Mouse (Mus musculus) neural tube, embryonic 15.5 days (tissue): ENCODE results near the gene Rnf151. TPM values are rescaled to one million over a fixed set of nuclear protein-coding genes. Genes with fewer than 3 reads are reported as not detected.

Experiments used
- ATAC-seq: fragments of 200-750 bp; cut with Nextera tagmentation; 2 replicates; pipeline ENCODE4 v1.8.0; 2017; ENCODE audit warnings: mild to moderate bottlenecking, moderate TSS enrichment, moderate library complexity; ENCODE audit not compliant: low FRiP score
- H3K27ac ChIP-seq: fragments of 300-500 bp; sonication (generic); replicated peaks from 2 replicates; pipeline ENCODE4 v1.5.1; 2015; ENCODE audit warnings: mild to moderate bottlenecking, inconsistent platforms
- H3K27me3 ChIP-seq: fragments of 300-500 bp; sonication (generic); replicated peaks from 2 replicates; pipeline ENCODE4 v1.6.1; 2015; ENCODE audit warnings: inconsistent platforms
- H3K36me3 ChIP-seq: fragments of 300-500 bp; sonication (generic); 2 replicates; pipeline ENCODE4 v1.6.1; 2015; ENCODE audit warnings: inconsistent platforms
- H3K4me1 ChIP-seq: fragments of 300-500 bp; sonication (generic); 2 replicates; pipeline ENCODE4 v1.6.1; 2015; ENCODE audit warnings: inconsistent platforms
- H3K4me2 ChIP-seq: fragments of 300-500 bp; sonication (generic); 2 replicates; pipeline ENCODE4 v1.6.1; 2015; ENCODE audit warnings: inconsistent platforms, mild to moderate bottlenecking, moderate library complexity
- H3K4me3 ChIP-seq: fragments of 300-500 bp; sonication (generic); replicated peaks from 2 replicates; pipeline ENCODE4 v1.5.1; 2015; ENCODE audit warnings: mild to moderate bottlenecking, inconsistent platforms
- H3K9ac ChIP-seq: fragments of 300-500 bp; sonication (generic); replicated peaks from 2 replicates; pipeline ENCODE4 v1.6.1; 2015; ENCODE audit warnings: mild to moderate bottlenecking, inconsistent platforms
- H3K9me3 ChIP-seq: fragments of 300-500 bp; sonication (generic); replicated peaks from 2 replicates; pipeline ENCODE4 v1.6.1; 2016; ENCODE audit warnings: inconsistent platforms
- WGBS: fragments of 180-500 bp; shearing (Covaris S2); methylation state at CpG from one replicate; pipeline ENCODE4 v1.1.7; 2015; ENCODE audit warnings: mixed read lengths; 5-methylcytosine and 5-hydroxymethylcytosine counted together
- polyA plus RNA-seq: library from polyadenylated mRNA; unstranded; fragments of >200 nt; fragmentation: Nextera tagmentation; extraction: Ambion mirVana; gene quantifications from 2 replicates; pipeline ENCODE4 v1.2.1, GENCODE M21; 2015

The Rnf151 gene
- 0.15 TPM in 1 of 2 replicates, not detected in the other for polyA plus RNA-seq

- H3K9me3 ChIP-seq, result no peaks in the 10 kb centered on the region
- H3K36me3 ChIP-seq, result peaks cover 23% of the 10 kb centered on the region
- no peak within 1 kb of the TSS for H3K27ac ChIP-seq
- WGBS, result 80% methylated on average over 4 of the region's 4 CpGs
- H3K4me2 ChIP-seq, result peak within 1 kb of the TSS; percentile 60
- no peak for ATAC-seq
- peaks cover 27% of the 10 kb centered on the region for H3K4me1 ChIP-seq
- H3K9ac ChIP-seq, result peak within 1 kb of the TSS; percentile 86
- H3K4me3 ChIP-seq, result peak within 1 kb of the TSS; percentile 82
- H3K27me3 ChIP-seq, result no peaks in the 10 kb centered on the region
Observed at GRCm38 (mm10) chr17:24717943-24718342, at the start of gene Rnf151, which contains the start of gene Rps2. Rnf151 (minus strand) TSS chr17:24718063. Rps2 (plus strand) TSS chr17:24718116.

- no peak overlapping the region for H3K9ac ChIP-seq
- no peaks in the 10 kb centered on the region for H3K9me3 ChIP-seq
- no peak overlapping the region for H3K27ac ChIP-seq
- no peaks in the 10 kb centered on the region for H3K36me3 ChIP-seq
- no peak for ATAC-seq
- 34% methylated on average over 12 of the region's 12 CpGs for WGBS
- H3K4me1 ChIP-seq, result no peaks in the 10 kb centered on the region
- no peak overlapping the region for H3K4me2 ChIP-seq
- peaks cover 3% of the 10 kb centered on the region; the same call in 1 of the 2 replicates for H3K27me3 ChIP-seq
- no peak overlapping the region for H3K4me3 ChIP-seq
Observed at GRCm38 (mm10) chr17:24766266-24766875, 48.5 kb upstream of the Rnf151 start.

GRCm38 (mm10) chr17:24765016-24765905, 47.4 kb upstream of the Rnf151 start:
- Histone ChIP-seq H3K9me3 (0 out of 2 replicates have a peak, but pooled peaks cover 5% of the 10 kb centered on the region), H3K27me3 (peaks cover 3% of the 10 kb centered on the region; the same call in 1 of the 2 replicates), H3K4me3 (no peak overlapping the region), H3K36me3 (no peaks in the 10 kb centered on the region), H3K27ac (no peak overlapping the region), H3K4me1 (no peaks in the 10 kb centered on the region), H3K9ac (no peak overlapping the region), H3K4me2 (no peak overlapping the region)
- ATAC-seq, result no peak
- 66% methylated on average over 21 of the region's 22 CpGs for WGBS

- 45% methylated on average over 5 of the region's 5 CpGs for WGBS
- Histone ChIP-seq H3K4me1 (no peaks in the 10 kb centered on the region), H3K9ac (no peak overlapping the region), H3K36me3 (no peaks in the 10 kb centered on the region), H3K27ac (no peak overlapping the region), H3K4me2 (no peak overlapping the region), H3K9me3 (0 out of 2 replicates have a peak, but pooled peaks cover 5% of the 10 kb centered on the region), H3K4me3 (no peak overlapping the region), H3K27me3 (peaks cover 10% of the 10 kb centered on the region)
- no peak for ATAC-seq
Observed at GRCm38 (mm10) chr17:24761121-24761520, 43.3 kb upstream of the Rnf151 start.

- WGBS, result 87% methylated on average over 1 of the region's 1 CpGs
- ATAC-seq, result no peak
Observed at GRCm38 (mm10) chr17:24757394-24757793, 39.5 kb upstream of the Rnf151 start.

GRCm38 (mm10) chr17:24752415-24753394, 34.8 kb upstream of the Rnf151 start, which contains the start of gene Hs3st6:
Hs3st6 (plus strand) TSS chr17:24752988.
- H3K36me3 ChIP-seq, result no peaks in the 10 kb centered on the region
- no peak for ATAC-seq
- no peaks in the 10 kb centered on the region for H3K9me3 ChIP-seq
- H3K27ac ChIP-seq, result no peak within 1 kb of the TSS
- peak within 1 kb of the TSS; percentile 30; the same call in 1 of the 2 replicates for H3K9ac ChIP-seq
- 1% methylated on average over 48 of the region's 82 CpGs for WGBS
- H3K27me3 ChIP-seq, result peaks cover 78% of the 10 kb centered on the region
- peak within 1 kb of the TSS; percentile 91 for H3K4me2 ChIP-seq
- peaks cover 14% of the 10 kb centered on the region for H3K4me1 ChIP-seq
- H3K4me3 ChIP-seq, result peak within 1 kb of the TSS; percentile 42

More at GRCm38 (mm10) chr17:24757394-24757793, 39.5 kb upstream of the Rnf151 start:
- H3K27ac ChIP-seq, result no peak overlapping the region
- H3K4me3 ChIP-seq, result no peak overlapping the region
- H3K9me3 ChIP-seq, result 0 out of 2 replicates have a peak, but pooled peaks cover 5% of the 10 kb centered on the region
- no peak overlapping the region for H3K4me2 ChIP-seq
- no peaks in the 10 kb centered on the region for H3K36me3 ChIP-seq
- H3K9ac ChIP-seq, result no peak overlapping the region
- H3K4me1 ChIP-seq, result peaks cover 10% of the 10 kb centered on the region
- H3K27me3 ChIP-seq, result peaks cover 44% of the 10 kb centered on the region

GRCm38 (mm10) chr17:24751528-24751927, 33.7 kb upstream of the Rnf151 start:
- Histone ChIP-seq H3K4me3 (no peak overlapping the region), H3K9ac (no peak overlapping the region), H3K36me3 (no peaks in the 10 kb centered on the region), H3K4me2 (no peak overlapping the region), H3K27ac (no peak overlapping the region), H3K27me3 (peaks cover 81% of the 10 kb centered on the region), H3K4me1 (peaks cover 14% of the 10 kb centered on the region), H3K9me3 (no peaks in the 10 kb centered on the region)
- 25% methylated on average over 4 of the region's 4 CpGs for WGBS
- ATAC-seq, result no peak

GRCm38 (mm10) chr17:24746986-24747385, 29.1 kb upstream of the Rnf151 start:
- no peaks in the 10 kb centered on the region for H3K36me3 ChIP-seq
- 43% methylated on average over 4 of the region's 4 CpGs for WGBS
- no peaks in the 10 kb centered on the region for H3K4me1 ChIP-seq
- no peak overlapping the region for H3K4me3 ChIP-seq
- no peak for ATAC-seq
- H3K9ac ChIP-seq, result no peak overlapping the region
- H3K4me2 ChIP-seq, result no peak overlapping the region
- peaks cover 39% of the 10 kb centered on the region for H3K27me3 ChIP-seq
- H3K9me3 ChIP-seq, result no peaks in the 10 kb centered on the region
- H3K27ac ChIP-seq, result no peak overlapping the region

GRCm38 (mm10) chr17:24745526-24746497, 27.9 kb upstream of the Rnf151 start:
- no peaks in the 10 kb centered on the region for H3K9me3 ChIP-seq
- peaks cover 7% of the 10 kb centered on the region; the same call in 1 of the 2 replicates for H3K36me3 ChIP-seq
- H3K4me1 ChIP-seq, result no peaks in the 10 kb centered on the region
- no peak overlapping the region for H3K27ac ChIP-seq
- H3K4me3 ChIP-seq, result no peak overlapping the region
- ATAC-seq, result peak; percentile 88
- H3K4me2 ChIP-seq, result no peak overlapping the region
- H3K9ac ChIP-seq, result 0 out of 2 replicates have a peak overlapping the region, but pooled peaks have one; percentile 14
- peaks cover 29% of the 10 kb centered on the region for H3K27me3 ChIP-seq
- 20% methylated on average over 7 of the region's 7 CpGs for WGBS

- no peaks in the 10 kb centered on the region for H3K4me1 ChIP-seq
- H3K36me3 ChIP-seq, result peaks cover 7% of the 10 kb centered on the region; the same call in 1 of the 2 replicates
- WGBS, result 68% methylated on average over 3 of the region's 3 CpGs
- H3K9me3 ChIP-seq, result no peaks in the 10 kb centered on the region
- H3K4me2 ChIP-seq, result no peak overlapping the region
- H3K27ac ChIP-seq, result no peak overlapping the region
- H3K4me3 ChIP-seq, result no peak overlapping the region
- H3K27me3 ChIP-seq, result peaks cover 17% of the 10 kb centered on the region
- no peak for ATAC-seq
- H3K9ac ChIP-seq, result no peak overlapping the region
Observed at GRCm38 (mm10) chr17:24744381-24744780, 26.5 kb upstream of the Rnf151 start.
